In the genomic region with DNA sequence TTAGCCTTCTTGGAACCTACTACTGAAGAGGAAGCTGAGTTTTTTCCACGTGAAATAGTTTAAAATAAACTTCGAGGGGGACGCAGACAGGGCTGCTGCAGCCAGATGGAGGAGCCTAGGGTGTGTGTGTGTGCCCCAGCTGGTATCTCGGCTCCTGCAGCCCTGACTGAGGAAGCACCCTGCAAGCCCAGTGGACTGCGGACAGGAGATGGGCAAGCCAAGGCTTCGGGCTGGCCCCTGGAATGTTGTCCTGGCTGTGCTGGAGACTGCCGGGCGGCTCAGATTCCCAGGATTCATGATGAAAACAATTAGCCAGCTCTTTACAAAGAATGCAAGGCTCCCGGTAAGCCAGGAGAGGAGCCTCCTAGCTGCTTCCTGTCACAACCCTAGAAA, we compare ENCODE assay signal across 10 mouse cellular contexts. TPM values are rescaled to one million over a fixed set of nuclear protein-coding genes. Genes with fewer than 3 reads are reported as not detected.
DNase-seq lines count a peak whose midpoint lies in the region; ATAC-seq and TF ChIP-seq lines count a peak whose summit lies in the region.
"Had no signal": no experiment of that assay in that cellular context is flagged by ENCODE, and none has a peak within 500 bp of the region (broad histone marks: within the 10 kb centered on the region; RNA-seq: fewer than 3 reads in every experiment).

No protein-coding gene starts in this region.

- WGBS in forebrain, embryonic 13.5 days, result 5% methylated on average over 9 of the region's 9 CpGs
- 21% methylated on average over 9 of the region's 9 CpGs for WGBS in forebrain, postnatal 0 days

- no peak overlapping the region for H3K4me2 ChIP-seq in forebrain, embryonic 13.5 days
- H3K4me2 ChIP-seq in forebrain, postnatal 0 days (ENCODE audit: low read depth), result no peak overlapping the region
- H3K4me2 ChIP-seq: liver, embryonic 13.5 days had no signal

- H3K36me3 ChIP-seq in forebrain, embryonic 13.5 days (ENCODE audit: poor library complexity, severe bottlenecking), result no peaks in the 10 kb centered on the region
- H3K36me3 ChIP-seq in forebrain, postnatal 0 days (ENCODE audit: insufficient read depth), result no peaks in the 10 kb centered on the region
- H3K36me3 ChIP-seq: liver, embryonic 13.5 days had no signal

- DNase-seq in forebrain, postnatal 0 days, result no peak
- peak; percentile 54 for DNase-seq in heart, postnatal 4 days
- DNase-seq in lung, postnatal 36 days, result peak; percentile 57
- no peak for DNase-seq in urinary bladder, postnatal 25 days (ENCODE audit: low spot score)
- no peak for DNase-seq in cerebellum, adult 9-10 months
- no peak for DNase-seq in urinary bladder, postnatal 14 days (ENCODE audit: low spot score)
- DNase-seq: B cell, adult 2 months; liver, embryonic 13.5 days had no signal

- no peak for TF ChIP-seq POLR2A in cortical plate, adult 2 months (IDR thresholded peaks at IDR 0.05; ENCODE audit: extremely low read depth, insufficient read depth, low read length)

- no peak for ATAC-seq in forebrain, embryonic 13.5 days
- ATAC-seq in forebrain, postnatal 0 days, result no peak

- H3K9ac ChIP-seq in forebrain, embryonic 13.5 days, result peak overlapping the region; percentile 46
- H3K9ac ChIP-seq in forebrain, postnatal 0 days, result no peak overlapping the region
- H3K9ac ChIP-seq: liver, embryonic 13.5 days had no signal

- H3K27me3 ChIP-seq in forebrain, embryonic 13.5 days, result peaks cover 22% of the 10 kb centered on the region
- H3K27me3 ChIP-seq in forebrain, postnatal 0 days (ENCODE audit: insufficient read depth, low read length), result no peaks in the 10 kb centered on the region
- H3K27me3 ChIP-seq: liver, embryonic 13.5 days had no signal

- peaks cover 49% of the 10 kb centered on the region for H3K4me1 ChIP-seq in forebrain, embryonic 13.5 days
- 0 out of 2 replicates have a peak, but pooled peaks cover 4% of the 10 kb centered on the region for H3K4me1 ChIP-seq in forebrain, postnatal 0 days (ENCODE audit: insufficient read depth)
- H3K4me1 ChIP-seq in cortical plate, adult 2 months (ENCODE audit: control insufficient read depth, insufficient read depth, low read length), result peaks cover 3% of the 10 kb centered on the region

- no peak for TF ChIP-seq CTCF in forebrain, postnatal 0 days (IDR thresholded peaks at IDR 0.05; ENCODE audit: low read depth)
- no peak for TF ChIP-seq CTCF in cortical plate, adult 2 months (IDR thresholded peaks at IDR 0.05; ENCODE audit: extremely low read depth, insufficient read depth, low read length)

- H3K9me3 ChIP-seq in forebrain, embryonic 13.5 days (replicated peaks), result no peaks in the 10 kb centered on the region
- H3K9me3 ChIP-seq in forebrain, postnatal 0 days (ENCODE audit: low read length), result no peaks in the 10 kb centered on the region
- H3K9me3 ChIP-seq: liver, embryonic 13.5 days had no signal

- H3K4me3 ChIP-seq in forebrain, embryonic 13.5 days, result no peak overlapping the region
- H3K4me3 ChIP-seq in forebrain, postnatal 0 days (ENCODE audit: low read depth, low read length), result no peak overlapping the region
- no peak overlapping the region for H3K4me3 ChIP-seq in cortical plate, adult 2 months (ENCODE audit: insufficient read depth, low read length)
- H3K4me3 ChIP-seq: liver, embryonic 13.5 days had no signal

- no peak overlapping the region for H3K27ac ChIP-seq in forebrain, embryonic 13.5 days
- no peak overlapping the region for H3K27ac ChIP-seq in forebrain, postnatal 0 days (ENCODE audit: low read depth, low read length)
- H3K27ac ChIP-seq in cortical plate, adult 2 months (ENCODE audit: insufficient read depth, low read length), result peak overlapping the region; percentile 30; the same call in 1 of the 2 replicates
- H3K27ac ChIP-seq: liver, embryonic 13.5 days had no signal

RNA-seq across cellular contexts. Expression of gene Lhpp, which starts 47.6 kb away (rescaled TPM):
- 14.5 and 16.8 TPM in 2 replicates for polyA plus RNA-seq in forebrain, embryonic 13.5 days (2015; fragmentation: Nextera tagmentation; extraction: Ambion mirVana)
- total RNA-seq in forebrain, postnatal 0 days (2014; rRNA removed), result 37.5 and 40.7 TPM in 2 replicates
- 50.1 and 53.8 TPM in 2 replicates for polyA plus RNA-seq in forebrain, postnatal 0 days (2015; fragmentation: Nextera tagmentation; extraction: Ambion mirVana)
- polyA plus RNA-seq in cortical plate, adult 2 months (2012; rRNA removed), result 24.4 and 26.2 TPM in 2 replicates
- 10 to 100 TPM; 21.4 to 25.4 TPM for total RNA-seq in heart, postnatal 4 days (2021)

RNA-seq across cellular contexts. Expression of gene Nkx1-2, which starts 58.6 kb away (rescaled TPM):
- polyA plus RNA-seq in forebrain, embryonic 13.5 days (2015; fragmentation: Nextera tagmentation; extraction: Ambion mirVana), result 0.08 TPM in 1 of 2 replicates, not detected in the other
- total RNA-seq in forebrain, postnatal 0 days (2014; rRNA removed), result 0.08 TPM in 1 of 2 replicates, not detected in the other
- not detected in 2 replicates for polyA plus RNA-seq in forebrain, postnatal 0 days (2015; fragmentation: Nextera tagmentation; extraction: Ambion mirVana)
- 0.04 TPM in 2 replicates for polyA plus RNA-seq in cortical plate, adult 2 months (2012; rRNA removed)
- total RNA-seq in heart, postnatal 4 days (2021), result not detected
- polyA plus RNA-seq: liver, embryonic 13.5 days had no signal

Comparison
In these comparisons a context has a peak if more than half of its experiments do, and no peak if none do; other contexts are left out.
1. DNase-seq: peak in heart, postnatal 4 days (single experiment) and lung, postnatal 36 days (single experiment); none in forebrain, postnatal 0 days (single experiment), urinary bladder, postnatal 25 days (single experiment), cerebellum, adult 9-10 months (single experiment) and urinary bladder, postnatal 14 days (single experiment).